Mouse (Mus musculus) lung, postnatal 0 days (tissue): ENCODE measurements at regions not wholly inside any gene's neighbourhood (a gene's known extent, or its start where the extent isn't known, plus 50 kb on each side); places are given as distances from the start of the nearest gene placed in this dataset.

Experiments
- CTCF ChIP-seq: IDR thresholded peaks from 2 replicates; pipeline ENCODE4 v1.5.1; 2016; ENCODE audit warnings: antibody characterized with exemption, mild to moderate bottlenecking
- EP300 ChIP-seq: IDR thresholded peaks from 2 replicates; pipeline ENCODE4 v1.6.1; 2016; ENCODE audit warnings: antibody characterized with exemption, mild to moderate bottlenecking, control low read depth

DNA sequence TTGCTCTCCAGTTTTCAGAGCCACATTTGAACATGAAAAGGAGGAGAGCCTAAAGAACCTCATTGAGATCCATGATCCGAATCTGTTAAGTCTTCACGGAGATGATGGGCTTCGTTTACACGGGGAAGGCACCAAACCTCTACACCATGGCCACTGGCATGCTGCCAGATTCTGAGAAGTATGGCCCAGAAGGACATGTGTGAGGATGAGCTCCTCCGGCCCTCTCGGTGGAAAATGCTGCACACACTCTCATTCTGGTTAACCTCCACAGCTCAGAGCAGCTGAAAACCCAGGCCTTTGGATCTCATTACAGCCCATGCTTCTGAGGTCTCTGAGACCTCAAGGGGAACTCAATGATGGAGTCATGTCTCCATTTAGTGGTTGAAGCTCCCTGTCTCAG lies 296.9 kb upstream of the Negr1 start:
- TF ChIP-seq CTCF (no peak), EP300 (no peak)
